Mouse (Mus musculus) ovary, adult 10 weeks (tissue): ENCODE results near the gene Olfr835. TPM values are rescaled to one million over a fixed set of nuclear protein-coding genes. Genes with fewer than 3 reads are reported as not detected.

Source experiments
- polyA plus RNA-seq: library from polyadenylated mRNA; stranded (reverse); fragments of 350-450 nt; fragmentation: Illumina TruSeq; extraction: RNeasy Lipid Tissue Mini Kit (QIAGEN cat#74804); gene quantifications from one replicate; pipeline ENCODE4 v1.2.3, GENCODE M21; 2014

Gene Olfr835
- polyA plus RNA-seq = not detected

DNA sequence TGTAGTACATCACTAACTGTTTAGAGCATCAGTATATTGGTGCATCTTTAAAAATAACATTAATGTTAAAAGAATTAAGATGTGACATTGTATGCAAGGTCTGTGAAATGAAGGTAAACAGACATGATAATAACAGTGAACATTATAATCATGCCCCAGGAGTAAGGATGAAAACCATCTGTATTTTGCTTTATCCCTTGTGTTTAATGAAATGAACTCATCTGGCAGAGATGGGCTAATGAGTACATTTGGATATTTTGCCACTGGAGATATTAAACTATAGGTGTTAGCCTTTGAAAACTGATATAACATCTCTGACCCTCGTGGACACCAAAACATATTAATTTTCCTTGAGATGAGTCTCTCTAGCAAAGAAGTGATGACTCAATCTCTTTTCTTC, at the start of gene Olfr835:
Olfr835 (plus strand) TSS at position 301 of the 400 bp plus-strand sequence.

DNA sequence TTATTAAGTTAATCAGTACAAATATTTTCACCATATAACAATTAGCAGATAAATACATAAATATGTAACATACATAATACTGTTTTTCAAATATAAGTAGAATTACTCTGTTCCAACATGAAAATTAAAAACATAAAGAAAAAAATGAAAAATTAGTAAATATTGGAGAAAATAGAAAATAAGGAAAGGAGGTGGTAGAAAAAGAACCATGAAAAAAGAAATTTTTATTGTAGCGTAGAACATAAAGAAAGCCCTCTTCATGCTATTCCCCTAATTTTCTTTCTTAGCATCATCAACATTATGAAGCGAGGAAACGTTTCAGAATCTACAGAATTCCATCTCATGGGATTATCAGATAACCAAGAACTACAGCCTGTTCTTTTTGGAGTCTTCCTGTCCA, 44.8 kb upstream of the Olfr835 start, which contains the start of gene Olfr834:
Olfr834 (plus strand) TSS at position 301 of the 400 bp plus-strand sequence.

Other genes with a start within 250 kb of the Olfr835 start
- not detected for gene Olfr828, start 213.2 kb upstream of the Olfr835 start, polyA plus RNA-seq
- gene Olfr829, start 177.8 kb upstream of the Olfr835 start, polyA plus RNA-seq = not detected
- gene Olfr830, start 158.0 kb upstream of the Olfr835 start, polyA plus RNA-seq = not detected
- gene Olfr832, start 95.6 kb upstream of the Olfr835 start, polyA plus RNA-seq = not detected
- gene Olfr834, start 44.7 kb upstream of the Olfr835 start, polyA plus RNA-seq = not detected
- gene Olfr836, start 87.6 kb downstream of the Olfr835 start, polyA plus RNA-seq = not detected
- gene Olfr837, start 103.6 kb downstream of the Olfr835 start, polyA plus RNA-seq = not detected
- not detected for gene Olfr839-ps1, start 144.6 kb downstream of the Olfr835 start, polyA plus RNA-seq
- not detected for gene Olfr843, start 219.3 kb downstream of the Olfr835 start, polyA plus RNA-seq